Mouse (Mus musculus) embryonic stem cell, embryonic (primary cell): ENCODE data around the gene Iars.
"Not testable (repeated sequence)": the region's sequence is repeated elsewhere in the genome, so short reads cannot be mapped to it uniquely, and the experiment has no call there.

Experiments used
- CTCF ChIA-PET, 4 experiments: fragments of 300-600 bp in 2 of 4; fragments of 350-600 bp in 2 of 4; sonication (Branson Sonifier 250); formaldehyde crosslinking; loops; one replicate each; lab custom pipeline; 2022; ENCODE audit warnings: inconsistent platforms in 2 of 4; lab: Charles Lee
- POLR2A ChIA-PET, 4 experiments: fragments of 300-600 bp in 2 of 4; fragments of 350-600 bp in 2 of 4; sonication (Branson Sonifier 250); formaldehyde crosslinking; loops; one replicate each; lab custom pipeline; 2022; ENCODE audit warnings: antibody characterized with exemption in 4 of 4, inconsistent platforms in 1 of 4; lab: Charles Lee

The Iars gene

DNA sequence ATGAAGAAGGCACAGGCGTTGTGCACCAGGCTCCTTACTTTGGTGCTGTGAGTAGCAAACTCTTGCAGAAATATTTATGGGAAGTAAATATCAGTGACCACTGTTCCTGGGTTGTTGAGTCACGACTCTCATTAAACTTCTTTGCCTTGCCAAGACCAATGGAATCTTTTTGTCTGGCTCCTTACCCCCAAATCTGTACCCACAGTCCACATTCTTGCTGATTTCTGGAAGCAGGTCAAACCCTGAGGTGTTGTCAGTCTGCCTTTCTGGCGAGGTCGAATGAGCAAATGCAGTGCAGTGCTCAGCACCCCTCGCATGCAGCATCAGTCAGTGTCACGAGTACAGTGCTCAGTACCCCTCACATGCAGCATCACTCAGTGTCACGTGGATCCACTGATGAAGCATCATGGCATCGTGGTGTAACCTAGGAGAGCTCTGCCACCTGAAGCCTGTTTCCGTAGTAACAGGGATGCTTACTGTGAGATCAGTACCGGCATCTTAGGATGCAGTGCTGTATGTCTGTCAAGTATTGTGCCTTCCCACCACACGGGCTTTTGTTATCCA is 21.4 kb downstream of the Iars start:
- POLR2A ChIA-PET = interaction anchor here in 2 of 4 experiments (1.2 to 3.2 kb wide), 8 partner anchors 11 to 50 kb away, joined by 4 to 20 read pairs (median 4); partner anchors contain the start of gene Iars (in 2 of the 2)
- CTCF ChIA-PET = no interaction called here

DNA sequence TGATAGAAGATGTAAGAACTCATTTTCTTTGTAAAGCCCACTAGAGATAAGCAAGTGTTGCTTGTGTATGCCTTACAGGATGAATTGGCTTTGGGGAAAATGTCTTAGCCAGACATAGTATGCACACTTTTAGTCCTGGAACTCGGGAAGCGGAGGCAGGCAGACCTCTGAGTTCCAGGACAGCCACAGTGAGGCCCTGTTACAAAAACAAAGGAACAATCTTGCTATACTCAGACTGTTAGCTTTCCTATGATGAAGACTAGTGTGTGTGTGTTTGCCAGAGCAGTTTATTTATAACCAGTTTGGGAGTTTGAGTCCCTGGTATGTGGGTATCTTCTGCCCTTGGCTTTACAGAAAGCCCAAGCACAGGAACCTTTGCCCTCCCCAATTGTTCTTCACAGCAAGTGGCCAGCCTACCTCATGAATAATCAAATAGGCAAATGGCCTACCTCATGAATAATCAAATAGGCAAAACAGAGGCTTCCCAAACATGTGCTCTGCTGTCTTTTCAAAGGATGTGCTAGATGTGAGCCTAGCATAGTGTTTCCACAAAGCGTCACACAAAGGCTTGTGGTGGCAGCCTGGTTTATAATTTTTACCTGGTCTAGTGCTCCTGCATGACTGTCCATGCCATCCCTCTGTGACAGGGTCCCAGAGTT is 24.3 kb downstream of the Iars start:
- CTCF ChIA-PET = no interaction called here
- POLR2A ChIA-PET = interaction anchor here in 3 of 4 experiments (1.0 to 3.2 kb wide), 6 partner anchors 14 to 53 kb away, joined by 3 to 20 read pairs (median 8); partner anchors contain the start of genes Cenpp (in 1 of the 3), Iars (in 1 of the 3) and Nol8 (in 1 of the 3)

DNA sequence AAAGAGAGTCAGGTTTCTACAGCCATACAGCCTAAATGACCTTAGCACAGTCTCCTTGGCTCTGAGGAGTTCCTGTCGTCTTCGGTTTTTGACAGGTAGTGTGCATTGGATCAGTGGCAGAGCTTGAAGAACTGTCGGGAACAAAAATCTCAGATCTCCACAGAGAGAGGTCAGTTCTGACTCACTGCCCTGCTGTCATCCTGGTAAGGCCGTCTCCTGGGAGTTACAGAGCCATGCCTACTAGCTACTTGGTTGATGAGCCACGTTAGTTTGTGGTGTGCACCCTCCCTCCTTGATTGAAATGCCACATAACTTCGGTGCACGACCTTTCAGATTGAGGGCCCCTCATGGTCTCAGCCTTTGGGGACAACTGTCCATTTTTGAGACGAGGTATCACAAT is 26.4 kb downstream of the Iars start:
- ChIA-PET CTCF (no interaction called here), POLR2A (interaction anchor here in 2 of 4 experiments (0.7 to 1.9 kb wide), 6 partner anchors 8 to 27 kb away, joined by 3 to 14 read pairs (median 4); partner anchors contain the start of gene Iars (in 2 of the 2))

DNA sequence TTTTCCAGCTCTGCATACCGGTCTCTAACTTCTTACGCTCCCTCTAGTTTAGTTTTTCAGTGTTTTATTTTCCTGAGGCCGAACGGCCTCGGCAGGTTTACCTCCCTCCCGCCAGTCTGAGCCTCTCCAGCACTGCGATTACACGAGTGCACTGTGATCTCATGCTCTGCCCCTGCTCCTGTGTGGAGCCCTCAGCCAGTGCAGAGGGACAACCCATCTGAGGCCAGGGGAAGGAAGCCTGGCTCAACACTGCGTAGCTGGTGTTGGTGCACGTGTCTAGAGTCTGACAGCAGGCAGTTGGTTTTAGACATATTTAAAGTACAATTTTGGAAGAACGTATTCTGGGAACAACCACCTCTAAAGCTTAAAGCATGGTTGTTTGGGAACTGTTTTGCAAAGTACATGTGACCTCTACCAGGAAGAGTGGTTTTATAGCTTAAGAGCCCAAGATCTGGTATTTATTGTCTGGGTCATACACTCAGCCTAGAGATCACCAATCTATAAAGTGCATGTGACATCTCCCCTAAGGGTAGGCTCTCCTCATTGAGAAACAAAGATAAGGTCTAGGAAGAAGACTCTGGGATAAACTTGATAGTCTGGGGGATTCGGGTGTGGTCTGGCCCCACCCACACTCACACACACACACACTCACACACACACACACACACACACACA is 30.3 kb downstream of the Iars start:
- ChIA-PET POLR2A (interaction anchor here in 2 of 4 experiments (0.5 to 1.5 kb wide), 9 partner anchors 10 to 45 kb away, joined by 3 to 8 read pairs (median 4); partner anchors contain the start of gene Iars (in 1 of the 2)), CTCF (no interaction called here)

DNA sequence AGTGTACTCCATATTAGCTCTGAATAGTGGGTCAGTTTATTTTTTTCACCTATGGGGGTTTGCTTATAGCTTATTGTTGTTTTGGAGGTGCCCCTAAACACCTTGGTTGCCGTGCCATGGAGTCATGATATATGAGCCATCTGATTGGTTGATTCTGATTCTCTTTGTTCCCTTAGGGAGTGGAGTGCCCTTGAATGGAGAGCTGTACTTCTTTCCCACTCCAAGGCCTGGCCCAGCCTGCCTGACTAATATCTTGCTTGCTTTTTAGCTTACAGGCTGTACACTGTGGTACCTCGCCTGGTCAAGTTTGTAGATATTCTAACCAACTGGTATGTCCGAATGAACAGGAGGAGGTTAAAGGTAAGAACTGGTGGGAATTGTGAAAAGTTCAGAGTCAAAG is 37.4 kb downstream of the Iars start:
- ChIA-PET CTCF (no interaction called here), POLR2A (interaction anchor here in 2 of 4 experiments (0.8 to 2.7 kb wide), 8 partner anchors 8 to 53 kb away, joined by 3 to 14 read pairs (median 4); partner anchors contain the start of gene Iars (in 2 of the 2))

DNA sequence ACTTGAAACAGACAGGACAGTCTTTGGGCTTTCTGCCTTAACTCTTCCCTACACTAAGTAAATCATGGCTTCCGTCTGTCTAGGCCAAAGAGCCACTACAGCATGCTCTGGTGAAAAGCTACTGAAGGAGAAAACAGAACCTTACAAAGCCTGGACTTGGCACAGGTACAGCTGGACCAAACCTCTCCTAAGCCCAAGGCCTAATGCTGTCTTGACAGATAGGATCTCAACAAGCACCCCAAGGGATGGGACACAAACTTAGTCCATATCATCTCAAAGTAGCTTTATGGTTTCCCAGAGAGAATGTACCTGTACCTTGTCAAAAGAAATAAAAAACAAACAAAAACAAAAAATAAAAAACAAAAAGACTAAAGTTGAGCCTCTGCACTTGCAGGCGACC is 54.5 kb downstream of the Iars start:
- CTCF ChIA-PET = no interaction called here
- POLR2A ChIA-PET = interaction anchor here in 1 of 4 experiments (2.3 kb wide), 1 partner anchor 11 kb away, joined by 6 read pairs; no protein-coding TSS in a partner anchor

DNA sequence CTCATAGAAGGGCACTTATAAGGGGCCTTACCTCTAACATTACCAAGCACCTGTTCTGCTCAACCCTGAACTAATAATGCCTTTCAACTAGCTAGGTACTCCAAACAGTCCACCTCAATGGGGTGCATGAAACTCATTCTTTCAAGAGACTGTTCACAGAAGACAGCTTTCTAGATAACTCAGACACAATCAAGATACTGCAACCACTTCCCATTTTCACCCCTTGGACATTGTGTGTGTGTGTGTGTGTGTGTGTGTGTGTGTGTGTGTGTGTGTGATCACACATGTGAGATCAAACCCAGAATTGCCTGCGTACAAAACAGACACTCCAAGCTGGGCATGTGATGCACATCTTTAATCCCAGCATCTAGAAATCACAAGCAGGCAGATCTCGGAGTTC is 56.1 kb downstream of the Iars start:
- ChIA-PET CTCF (interaction anchor here in 1 of 4 experiments (0.6 kb wide), 1 partner anchor 436 kb away, joined by 3 read pairs; no protein-coding TSS in a partner anchor), POLR2A (interaction anchor here in 2 of 4 experiments (0.6 to 1.3 kb wide), 4 partner anchors 31 to 57 kb away, joined by 3 to 5 read pairs (median 4); partner anchors contain the start of gene Iars (in 1 of the 2))

DNA sequence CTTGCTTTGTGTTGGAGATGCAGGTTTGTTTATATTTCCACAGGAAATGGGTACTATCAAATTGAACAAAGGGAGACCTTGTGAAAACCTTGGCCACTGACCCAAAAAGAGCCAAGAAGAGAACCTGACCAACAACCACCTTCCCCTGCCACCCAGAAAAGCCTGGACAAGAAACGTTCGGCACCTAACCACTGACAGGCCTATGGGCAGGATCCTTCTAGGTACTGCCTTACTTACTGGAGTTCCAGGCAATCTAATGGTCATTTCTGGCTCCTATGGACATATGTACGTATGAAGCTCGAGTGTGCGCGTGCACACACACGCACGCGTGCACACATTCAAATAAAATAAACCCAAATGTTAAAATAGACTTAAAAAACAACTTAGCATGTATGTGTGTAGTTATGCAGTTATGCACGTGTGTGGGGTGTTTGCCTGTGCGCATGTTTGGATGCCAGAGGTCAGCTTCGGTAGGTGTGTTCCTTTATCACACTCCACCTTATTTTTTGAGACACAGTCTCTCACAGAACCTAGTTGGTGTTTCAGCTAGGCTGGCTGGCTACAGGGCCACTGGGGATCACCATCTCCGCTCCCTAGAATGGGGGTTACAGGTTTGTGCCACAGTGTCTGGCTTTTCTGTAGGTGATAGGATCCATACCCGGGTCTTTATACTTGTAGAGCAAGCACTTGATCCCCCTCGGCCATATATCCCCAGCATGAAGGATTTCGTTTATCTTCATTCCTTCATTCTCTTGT is 59.6 kb downstream of the Iars start:
- POLR2A ChIA-PET = interaction anchor here in 1 of 4 experiments (1.2 kb wide), 1 partner anchor 21 kb away, joined by 3 read pairs; no protein-coding TSS in a partner anchor

DNA sequence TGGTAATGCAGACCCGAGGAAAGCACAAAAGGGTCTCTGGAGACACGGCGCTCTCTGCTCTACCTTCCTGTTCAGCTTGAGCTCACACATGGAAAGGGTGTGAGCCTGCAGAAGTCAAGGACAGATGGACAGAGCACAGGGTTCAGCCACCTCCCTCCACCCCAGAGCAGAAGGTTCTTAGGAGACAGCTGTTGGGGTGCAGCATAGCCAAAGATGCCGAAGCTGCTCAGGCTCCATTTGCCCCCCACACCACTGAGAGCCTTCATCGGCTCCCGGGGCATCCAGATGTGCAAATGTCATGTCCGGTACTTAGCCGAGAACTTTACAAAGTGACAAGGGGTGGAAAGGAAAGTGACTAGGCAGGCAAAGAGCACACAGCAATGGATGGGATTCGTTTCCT is 74.7 kb downstream of the Iars start:
- POLR2A ChIA-PET = interaction anchor here in 1 of 4 experiments (0.7 to 1.0 kb wide), 2 partner anchors 22 to 597 kb away, joined by 3 read pairs; no protein-coding TSS in a partner anchor
- CTCF ChIA-PET = interaction anchor here in 2 of 4 experiments (0.6 kb wide), 2 partner anchors 724 to 1192 kb away, joined by 3 read pairs; no protein-coding TSS in a partner anchor

More for the DNA sequence above, 59.6 kb downstream of the Iars start:
- CTCF ChIA-PET = no interaction called here

DNA sequence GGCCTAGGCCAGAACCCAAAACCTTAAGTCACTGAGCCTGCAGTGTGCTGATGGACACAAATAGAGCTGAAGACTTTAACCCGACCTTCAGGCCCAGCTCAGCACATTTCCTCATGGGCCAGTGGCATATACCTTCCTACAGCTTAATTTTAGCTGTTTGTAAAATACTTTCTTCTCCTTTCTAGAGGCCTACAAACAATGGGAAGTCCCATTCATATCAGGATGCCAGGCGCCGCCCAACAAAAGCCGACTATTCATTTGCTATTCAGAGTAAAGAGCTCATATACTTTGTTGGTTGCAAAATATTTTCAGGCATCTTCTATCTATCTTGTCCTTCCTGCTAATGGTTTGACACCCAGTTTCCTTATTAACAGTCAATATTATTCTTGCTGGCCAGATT is 76.1 kb downstream of the Iars start:
- ChIA-PET CTCF (no interaction called here), POLR2A (no interaction called here)

DNA sequence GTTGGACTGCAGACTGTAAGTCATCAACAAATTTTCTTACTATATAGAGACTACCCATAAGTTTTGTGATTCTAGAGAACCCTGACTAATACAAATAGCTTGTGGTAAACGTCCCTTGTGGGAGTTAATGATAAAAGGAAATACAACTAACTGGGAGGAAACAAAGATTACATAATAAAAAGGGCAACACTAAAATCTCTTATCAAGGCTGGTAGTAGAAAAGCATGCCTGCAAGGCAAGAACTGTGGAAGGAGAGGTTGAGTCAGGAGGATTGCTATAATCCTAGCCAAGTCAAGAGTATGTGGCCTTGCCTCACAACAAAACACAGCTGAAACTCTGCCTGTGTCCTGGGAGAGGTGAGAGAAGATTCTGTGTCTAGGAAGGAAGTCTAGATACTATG is 78.8 kb downstream of the Iars start:
- POLR2A ChIA-PET = no interaction called here
- CTCF ChIA-PET = no interaction called here

DNA sequence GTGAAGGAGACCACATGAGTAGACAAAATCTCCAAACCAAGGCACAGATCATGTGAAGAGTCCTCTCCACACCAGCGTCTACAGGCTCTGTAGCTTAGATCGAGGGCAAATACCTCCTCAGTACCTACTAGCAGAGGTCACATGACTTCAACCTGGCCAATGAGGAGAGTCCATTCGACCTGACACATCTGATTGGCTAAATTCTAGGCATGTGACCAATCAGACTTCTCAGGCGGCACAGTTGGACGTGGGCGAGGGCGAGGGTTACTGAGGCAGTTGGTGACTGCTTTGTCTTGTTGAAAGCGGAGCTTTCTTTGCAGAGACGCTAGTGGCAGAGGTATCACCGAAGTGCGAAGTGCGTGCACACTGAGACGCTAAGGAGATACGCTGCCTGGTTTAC is 80.3 kb downstream of the Iars start:
- ChIA-PET POLR2A (interaction anchor here in 1 of 4 experiments (0.8 kb wide), 1 partner anchor 20 kb away, joined by 3 read pairs; no protein-coding TSS in a partner anchor), CTCF (interaction anchor here in 1 of 4 experiments (0.5 kb wide), 1 partner anchor 66 kb away, joined by 3 read pairs; no protein-coding TSS in a partner anchor)

DNA sequence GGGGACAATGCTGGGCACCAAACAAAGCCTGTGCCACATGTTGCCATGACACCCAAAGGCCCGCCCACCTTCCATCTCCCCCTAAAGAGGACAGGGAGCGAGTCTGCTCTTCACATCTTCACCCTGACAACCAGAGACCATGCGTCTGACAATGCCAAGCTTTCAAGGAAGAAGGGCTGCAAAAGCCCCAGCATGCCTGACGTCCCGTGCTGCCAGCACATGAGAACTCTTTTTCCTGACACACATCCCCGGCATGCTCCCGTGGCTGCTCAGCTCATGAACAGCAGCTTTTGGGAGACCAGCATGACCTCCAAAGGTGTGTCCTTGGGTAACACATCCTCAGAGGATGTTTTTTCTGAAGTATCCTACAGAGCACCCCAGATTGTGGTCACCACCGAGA is 83.4 kb downstream of the Iars start:
- ChIA-PET POLR2A (no interaction called here), CTCF (no interaction called here)

DNA sequence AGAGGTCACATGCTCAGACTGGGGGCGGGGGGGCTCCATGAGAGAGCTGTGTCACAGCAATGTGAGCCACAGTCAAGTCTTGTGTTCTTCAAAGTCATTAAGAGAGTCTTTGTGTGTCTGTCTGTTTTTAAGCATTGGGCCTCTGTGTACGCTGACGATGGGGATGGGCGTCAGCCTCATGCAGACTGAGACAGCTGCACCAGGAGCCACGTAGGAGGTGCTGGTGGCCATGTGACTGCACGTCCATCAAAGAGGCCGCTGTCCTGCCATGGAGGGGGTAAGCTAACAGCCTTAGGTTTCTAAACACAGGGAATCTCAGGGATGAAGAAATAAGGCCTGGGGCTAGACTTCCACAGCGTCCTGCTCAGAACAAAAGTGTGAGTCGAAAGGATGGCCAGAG is 84.4 kb downstream of the Iars start:
- ChIA-PET CTCF (no interaction called here), POLR2A (no interaction called here)

DNA sequence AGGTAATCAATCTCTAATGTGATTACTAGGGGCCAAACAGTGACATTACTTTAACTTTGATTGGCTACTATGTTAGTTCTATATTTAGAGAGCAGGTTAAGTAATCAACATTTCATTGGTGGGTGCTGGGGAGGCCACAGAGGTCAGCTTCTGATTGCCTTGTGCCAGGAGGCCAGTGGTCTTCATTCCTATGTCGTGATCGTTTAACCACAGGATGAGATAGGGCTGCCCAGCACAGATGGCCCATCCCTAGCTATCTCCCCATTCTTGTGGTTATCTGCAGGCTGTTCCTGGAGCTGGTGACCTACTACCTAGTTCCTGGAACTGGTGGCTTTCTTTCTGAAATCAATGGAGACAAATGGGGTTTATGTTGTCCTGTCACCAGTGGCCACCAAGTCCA is 86.1 kb downstream of the Iars start:
- POLR2A ChIA-PET = no interaction called here
- CTCF ChIA-PET = no interaction called here

DNA sequence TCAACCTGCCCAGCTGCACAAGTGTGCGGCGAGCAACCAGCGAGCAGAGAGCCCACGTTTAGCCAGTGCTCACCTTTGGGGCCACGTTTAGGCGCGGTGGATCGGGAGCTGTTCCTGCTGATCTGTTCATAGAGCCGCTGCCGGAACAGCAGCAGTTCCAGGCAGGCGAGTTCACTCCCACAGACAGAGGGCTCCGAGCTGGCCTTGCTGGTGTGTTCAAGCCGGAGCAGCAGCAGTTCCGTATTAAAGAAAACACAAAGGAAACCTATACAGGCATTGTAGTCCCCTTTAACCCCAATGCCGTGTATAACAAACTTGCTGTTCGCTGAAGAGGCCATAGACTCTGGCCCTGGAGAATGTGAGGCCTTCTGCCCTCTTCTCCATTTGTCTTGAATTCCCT is 87.2 kb downstream of the Iars start:
- CTCF ChIA-PET = no interaction called here

DNA sequence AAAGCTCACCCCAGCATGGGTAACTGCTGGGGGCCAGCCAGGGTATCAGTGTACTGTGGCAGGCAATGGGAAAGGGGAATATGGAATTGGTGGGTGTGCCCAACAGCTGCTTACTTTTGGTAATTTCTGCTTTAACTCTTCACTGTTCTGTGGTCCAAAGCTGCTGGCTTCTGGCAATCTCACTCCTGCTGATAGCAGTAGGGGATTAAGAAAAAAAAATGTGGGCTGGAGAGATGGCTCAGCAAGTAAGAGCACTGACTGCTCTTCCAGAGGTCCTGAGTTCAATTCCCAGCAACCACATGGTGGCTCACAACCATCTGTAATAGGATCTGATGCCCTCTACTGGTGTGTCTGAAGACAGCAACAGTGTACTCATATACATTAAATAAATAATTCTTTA is 89.6 kb downstream of the Iars start:
- POLR2A ChIA-PET = not testable (repeated sequence)

More for the DNA sequence above, 87.2 kb downstream of the Iars start:
- POLR2A ChIA-PET = no interaction called here

More for the DNA sequence above, 89.6 kb downstream of the Iars start:
- CTCF ChIA-PET = not testable (repeated sequence)
